Mouse (Mus musculus) midbrain, embryonic 10.5 days (tissue): ENCODE data around the gene Rbbp8nl. TPM values are rescaled to one million over a fixed set of nuclear protein-coding genes. Genes with fewer than 3 reads are reported as not detected.

Experiments used
- DNase-seq: peaks from one replicate; pipeline ENCODE4 v3.0.0-alpha.2; 2017; ENCODE audit warnings: low spot score
- H3K27ac ChIP-seq: fragments of 300-500 bp; sonication (generic); replicated peaks from 2 replicates; pipeline ENCODE4 v1.5.1; 2016; ENCODE audit warnings: mild to moderate bottlenecking
- H3K27me3 ChIP-seq: fragments of 300-500 bp; sonication (generic); 2 replicates; pipeline ENCODE4 v1.6.1; 2016; ENCODE audit warnings: low read depth, mild to moderate bottlenecking; ENCODE audit not compliant: poor library complexity, severe bottlenecking
- H3K36me3 ChIP-seq: fragments of 300-500 bp; sonication (generic); 2 replicates; pipeline ENCODE4 v1.6.1; 2016; ENCODE audit warnings: mild to moderate bottlenecking, moderate library complexity
- H3K4me1 ChIP-seq: fragments of 300-500 bp; sonication (generic); 2 replicates; pipeline ENCODE4 v1.6.1; 2016
- H3K4me3 ChIP-seq: fragments of 300-500 bp; sonication (generic); 2 replicates; pipeline ENCODE4 v1.5.1; 2016; ENCODE audit warnings: mild to moderate bottlenecking, moderate library complexity
- H3K9me3 ChIP-seq: fragments of 300-500 bp; sonication (generic); replicated peaks from 2 replicates; pipeline ENCODE4 v1.6.1; 2016; ENCODE audit warnings: mild to moderate bottlenecking
- WGBS: fragments of 180-500 bp; shearing (Covaris S2); methylation state at CpG from one replicate; pipeline ENCODE4 v1.1.7; 2016; 5-methylcytosine and 5-hydroxymethylcytosine counted together
- microRNA-seq: library from miRNA; unstranded; fragments of <30 nt; microRNA quantifications from one replicate; pipeline ENCODE4, GENCODE M21; 2017
- polyA plus RNA-seq: library from polyadenylated mRNA; unstranded; fragments of >200 nt; fragmentation: Nextera tagmentation; extraction: Ambion mirVana; gene quantifications from 2 replicates; pipeline ENCODE4 v1.2.1, GENCODE M21; 2016

Gene Rbbp8nl
- polyA plus RNA-seq, 1 experiment from 2014 or later = 0.11 TPM

GRCm38 (mm10) chr2:180230482-180230881 is 59.2 kb downstream of the Rbbp8nl start:
- DNase-seq = no peak
- Histone ChIP-seq H3K27me3 (peaks cover 35% of the 10 kb centered on the region), H3K4me1 (peaks cover 42% of the 10 kb centered on the region), H3K36me3 (no peaks in the 10 kb centered on the region), H3K9me3 (no peaks in the 10 kb centered on the region), H3K4me3 (no peak overlapping the region), H3K27ac (peak overlapping the region; percentile 46; the same call in 1 of the 2 replicates)
- 57% methylated on average over 4 of the region's 4 CpGs for WGBS

- no peak overlapping the region for H3K4me3 ChIP-seq
- no peak overlapping the region for H3K27ac ChIP-seq
- H3K9me3 ChIP-seq = no peaks in the 10 kb centered on the region
- 81% methylated on average over 3 of the region's 3 CpGs for WGBS
- peaks cover 46% of the 10 kb centered on the region for H3K4me1 ChIP-seq
- no peaks in the 10 kb centered on the region for H3K36me3 ChIP-seq
- DNase-seq = no peak
- peaks cover 49% of the 10 kb centered on the region for H3K27me3 ChIP-seq
Measured at GRCm38 (mm10) chr2:180229129-180229528, 60.5 kb downstream of the Rbbp8nl start.

GRCm38 (mm10) chr2:180228592-180228991 is 61.1 kb downstream of the Rbbp8nl start:
- DNase-seq = no peak
- Histone ChIP-seq H3K27ac (peak overlapping the region; percentile 78), H3K27me3 (peaks cover 54% of the 10 kb centered on the region), H3K4me1 (peaks cover 46% of the 10 kb centered on the region), H3K9me3 (no peaks in the 10 kb centered on the region), H3K4me3 (no peak overlapping the region), H3K36me3 (no peaks in the 10 kb centered on the region)
- WGBS = 78% methylated on average over 7 of the region's 7 CpGs

GRCm38 (mm10) chr2:180228060-180228458 is 61.6 kb downstream of the Rbbp8nl start:
- H3K27me3 ChIP-seq = peaks cover 59% of the 10 kb centered on the region
- peaks cover 50% of the 10 kb centered on the region for H3K4me1 ChIP-seq
- WGBS = 41% methylated on average over 6 of the region's 6 CpGs
- H3K27ac ChIP-seq = peak overlapping the region; percentile 78
- DNase-seq = no peak
- no peaks in the 10 kb centered on the region for H3K36me3 ChIP-seq
- H3K9me3 ChIP-seq = no peaks in the 10 kb centered on the region
- peak overlapping the region; percentile 39 for H3K4me3 ChIP-seq

Small RNAs within 50 kb of the gene (microRNA-seq; reads per million reads assigned to microRNA genes)
- gene Mir3091 = 3.0 reads per million, percentile 2 among the genes with 10 or more reads in this experiment

Other genes starting within 250 kb of the Rbbp8nl start
- gene Psma7, start 247.4 kb downstream of the Rbbp8nl start, polyA plus RNA-seq = 784 and 855 TPM in 2 replicates
- 8.6 and 14.6 TPM in 2 replicates for gene Ss18l1, start 247.4 kb downstream of the Rbbp8nl start, polyA plus RNA-seq
- gene Mtg2, start 219.3 kb downstream of the Rbbp8nl start, polyA plus RNA-seq = 33.2 and 37.9 TPM in 2 replicates
- gene Hrh3, start 185.4 kb downstream of the Rbbp8nl start, polyA plus RNA-seq = 1.2 and 2.7 TPM in 2 replicates
- 30.5 and 43.3 TPM in 2 replicates for gene Osbpl2, start 170.6 kb downstream of the Rbbp8nl start, polyA plus RNA-seq
- gene Adrm1, start 118.4 kb downstream of the Rbbp8nl start, polyA plus RNA-seq = 270 and 277 TPM in 2 replicates
- 5.3 and 6.4 TPM in 2 replicates for gene Lama5, start 64.0 kb downstream of the Rbbp8nl start, polyA plus RNA-seq
- 409 and 515 TPM in 2 replicates for gene Rps21, start 32.5 kb downstream of the Rbbp8nl start, polyA plus RNA-seq
- gene Cables2, start 16.4 kb downstream of the Rbbp8nl start, polyA plus RNA-seq = 12.1 and 14.0 TPM in 2 replicates
- 0.04 and 0.10 TPM in 2 replicates for gene Gata5, start 44.8 kb upstream of the Rbbp8nl start, polyA plus RNA-seq
- 5.3 and 6.7 TPM in 2 replicates for gene Slco4a1, start 166.4 kb upstream of the Rbbp8nl start, polyA plus RNA-seq
- 0.10 and 0.24 TPM in 2 replicates for gene Ntsr1, start 210.1 kb upstream of the Rbbp8nl start, polyA plus RNA-seq